Mouse (Mus musculus) testis, adult 2 months (tissue): ENCODE results near the gene Ptbp1.

Experiments used
- CTCF ChIP-seq: fragments of 200-500 bp; IDR thresholded peaks from 2 replicates; pipeline ENCODE4 v1.5.1; 2012; ENCODE audit warnings: low read depth, mild to moderate bottlenecking, inconsistent platforms, low read length, moderate library complexity; ENCODE audit not compliant: control insufficient read depth, insufficient read depth, insufficient replicate concordance
- POLR2A ChIP-seq: fragments of 200-500 bp; IDR thresholded peaks from 2 replicates; pipeline ENCODE4 v1.6.1; 2012; ENCODE audit warnings: low read depth, mild to moderate bottlenecking, inconsistent platforms, low read length, moderate library complexity; ENCODE audit not compliant: control insufficient read depth

DNA sequence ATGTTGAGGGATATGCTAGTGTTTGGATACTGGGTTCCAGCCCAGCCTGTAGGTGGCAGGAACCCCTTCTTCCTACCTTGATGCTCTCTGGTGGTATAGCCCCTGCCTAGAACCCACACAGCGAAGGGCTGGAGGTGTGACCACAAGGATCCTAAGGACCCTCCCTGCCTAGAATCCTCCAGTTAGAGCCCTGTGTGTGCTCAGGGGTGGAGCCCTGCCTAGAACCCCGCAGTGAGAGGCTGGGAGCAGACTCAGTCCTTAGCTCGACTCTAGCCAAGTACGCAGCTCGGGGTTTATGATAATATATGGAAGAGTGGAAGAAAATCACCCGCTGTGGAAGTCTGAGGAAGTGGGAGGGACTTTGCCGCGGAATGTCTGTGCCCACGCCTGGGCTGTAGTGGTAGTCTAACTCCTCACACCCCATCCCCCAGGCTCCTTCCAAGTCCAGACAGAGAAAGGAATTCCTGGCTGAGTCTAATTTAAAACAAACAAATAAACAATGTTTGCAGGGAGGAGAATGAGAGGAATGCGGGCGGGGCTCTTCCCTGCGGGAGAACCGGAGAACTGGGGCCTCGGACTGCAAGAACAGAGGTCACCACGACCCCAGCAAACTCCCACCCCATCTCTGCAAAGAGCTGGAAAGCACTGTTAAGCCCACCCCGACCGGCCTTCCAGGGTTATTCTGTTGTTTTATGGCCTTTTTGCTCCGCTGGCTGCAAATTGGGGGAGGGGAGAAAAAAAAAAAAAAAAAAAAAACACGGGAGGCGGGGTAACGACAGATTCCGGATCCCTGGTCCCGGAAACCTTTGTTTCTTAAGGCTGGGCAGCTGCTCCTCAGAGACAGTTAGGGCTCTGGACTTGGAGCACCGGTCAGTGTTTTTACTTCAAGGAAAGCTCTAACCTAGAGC lies 13.3 kb upstream of the Ptbp1 start:
- TF ChIP-seq CTCF (no peak), POLR2A (0 out of 2 replicates have a peak, but pooled peaks have one; percentile 38)
